ENCODE assay signal across 8 mouse cellular contexts in genomic region chrX:159628629-159629028, GRCm38 (mm10). TPM values are rescaled to one million over a fixed set of nuclear protein-coding genes. Genes with fewer than 3 reads are reported as not detected.
DNase-seq lines count a peak whose midpoint lies in the region; ATAC-seq lines count a peak whose summit lies in the region.

No protein-coding gene starts in this region.

- H3K36me3 ChIP-seq in kidney, embryonic 16.5 days (ENCODE audit: insufficient read depth, low read length): no peaks in the 10 kb centered on the region
- no peaks in the 10 kb centered on the region for H3K36me3 ChIP-seq in embryonic facial prominence, embryonic 13.5 days
- H3K36me3 ChIP-seq in intestine, embryonic 14.5 days (ENCODE audit: control insufficient read depth, insufficient read depth, low read length): no peaks in the 10 kb centered on the region
- no peaks in the 10 kb centered on the region for H3K36me3 ChIP-seq in midbrain, embryonic 15.5 days (replicated peaks)

- H3K27ac ChIP-seq in kidney, embryonic 16.5 days (ENCODE audit: low read length): no peak overlapping the region
- no peak overlapping the region for H3K27ac ChIP-seq in embryonic facial prominence, embryonic 13.5 days
- H3K27ac ChIP-seq in intestine, embryonic 14.5 days (ENCODE audit: low read depth): no peak overlapping the region
- no peak overlapping the region for H3K27ac ChIP-seq in midbrain, embryonic 15.5 days

- no peak for DNase-seq in kidney, adult 9 months
- no peak for DNase-seq in intestine, embryonic 14.5 days (ENCODE audit: low spot score)
- no peak for DNase-seq in thymus, adult 18-20 months
- no peak for DNase-seq in ovary, postnatal 36 days (ENCODE audit: low spot score)
- DNase-seq in cerebellum, postnatal 4 days (ENCODE audit: low spot score in 2 of 2): no peak

- H3K4me2 ChIP-seq in kidney, embryonic 16.5 days (replicated peaks; ENCODE audit: low read depth, low read length): peak overlapping the region; percentile 70
- H3K4me2 ChIP-seq in embryonic facial prominence, embryonic 13.5 days: peak overlapping the region; percentile 63
- H3K4me2 ChIP-seq in intestine, embryonic 14.5 days (ENCODE audit: low read length): peak overlapping the region; percentile 59
- H3K4me2 ChIP-seq in midbrain, embryonic 15.5 days: peak overlapping the region; percentile 65

- WGBS in kidney, embryonic 16.5 days: 45% methylated on average over 4 of the region's 4 CpGs
- WGBS in embryonic facial prominence, embryonic 13.5 days: 60% methylated on average over 4 of the region's 4 CpGs
- 22% methylated on average over 4 of the region's 4 CpGs for WGBS in intestine, embryonic 14.5 days
- WGBS in midbrain, embryonic 15.5 days: 38% methylated on average over 4 of the region's 4 CpGs

- peaks cover 11% of the 10 kb centered on the region; the same call in 1 of the 2 replicates for H3K27me3 ChIP-seq in kidney, embryonic 16.5 days (ENCODE audit: insufficient read depth, low read length)
- H3K27me3 ChIP-seq in embryonic facial prominence, embryonic 13.5 days: peaks cover 29% of the 10 kb centered on the region
- H3K27me3 ChIP-seq in intestine, embryonic 14.5 days (replicated peaks; ENCODE audit: control insufficient read depth, insufficient read depth, low read length): peaks cover 4% of the 10 kb centered on the region; the same call in 1 of the 2 replicates
- H3K27me3 ChIP-seq in midbrain, embryonic 15.5 days (replicated peaks): peaks cover 3% of the 10 kb centered on the region; the same call in 1 of the 2 replicates

- ATAC-seq in kidney, embryonic 16.5 days (ENCODE audit: low FRiP score, low TSS enrichment): no peak
- ATAC-seq in embryonic facial prominence, embryonic 13.5 days (ENCODE audit: insufficient number of reproducible peaks, insufficient read depth, low FRiP score, low TSS enrichment, low read depth): no peak
- ATAC-seq in intestine, embryonic 14.5 days (replicated peaks; ENCODE audit: low FRiP score, low TSS enrichment, low read depth): no peak
- no peak for ATAC-seq in midbrain, embryonic 15.5 days (replicated peaks)

- peaks cover 8% of the 10 kb centered on the region; the same call in 1 of the 2 replicates for H3K4me1 ChIP-seq in kidney, embryonic 16.5 days (ENCODE audit: insufficient read depth, low read length)
- 0 out of 2 replicates have a peak, but pooled peaks cover 3% of the 10 kb centered on the region for H3K4me1 ChIP-seq in embryonic facial prominence, embryonic 13.5 days
- H3K4me1 ChIP-seq in intestine, embryonic 14.5 days (replicated peaks; ENCODE audit: control insufficient read depth, insufficient read depth, low read length): no peaks in the 10 kb centered on the region
- peaks cover 3% of the 10 kb centered on the region; the same call in 1 of the 2 replicates for H3K4me1 ChIP-seq in midbrain, embryonic 15.5 days

- H3K4me3 ChIP-seq in kidney, embryonic 16.5 days (ENCODE audit: low read length): peak overlapping the region; percentile 60
- peak overlapping the region; percentile 58 for H3K4me3 ChIP-seq in embryonic facial prominence, embryonic 13.5 days
- peak overlapping the region; percentile 52 for H3K4me3 ChIP-seq in intestine, embryonic 14.5 days (ENCODE audit: low read depth, low read length)
- peak overlapping the region; percentile 70 for H3K4me3 ChIP-seq in midbrain, embryonic 15.5 days

- H3K9me3 ChIP-seq in kidney, embryonic 16.5 days (ENCODE audit: low read length): no peaks in the 10 kb centered on the region
- H3K9me3 ChIP-seq in embryonic facial prominence, embryonic 13.5 days: no peaks in the 10 kb centered on the region
- no peaks in the 10 kb centered on the region for H3K9me3 ChIP-seq in intestine, embryonic 14.5 days (ENCODE audit: control insufficient read depth, low read length)
- H3K9me3 ChIP-seq in midbrain, embryonic 15.5 days: no peaks in the 10 kb centered on the region

- H3K9ac ChIP-seq in kidney, embryonic 16.5 days (replicated peaks; ENCODE audit: low read length): peak overlapping the region; percentile 73; the same call in 1 of the 2 replicates
- H3K9ac ChIP-seq in embryonic facial prominence, embryonic 13.5 days: 0 out of 2 replicates have a peak overlapping the region, but pooled peaks have one; percentile 76
- H3K9ac ChIP-seq in intestine, embryonic 14.5 days (ENCODE audit: low read length): 0 out of 2 replicates have a peak overlapping the region, but pooled peaks have one; percentile 5
- peak overlapping the region; percentile 72 for H3K9ac ChIP-seq in midbrain, embryonic 15.5 days

RNA-seq across cellular contexts. Expression of gene Sh3kbp1, which starts 1.6 kb away (rescaled TPM):
- polyA plus RNA-seq in kidney, embryonic 16.5 days (2015; fragmentation: Nextera tagmentation; extraction: Ambion mirVana): 39.0 and 41.4 TPM in 2 replicates
- polyA plus RNA-seq in embryonic facial prominence, embryonic 13.5 days (2015; fragmentation: Nextera tagmentation; extraction: Ambion mirVana): 33.9 and 36.9 TPM in 2 replicates
- 38.7 and 44.2 TPM in 2 replicates for polyA plus RNA-seq in intestine, embryonic 14.5 days (2014; fragmentation: Nextera tagmentation; extraction: Ambion mirVana)
- 44.5 TPM in 2 replicates for polyA plus RNA-seq in midbrain, embryonic 15.5 days (2015; fragmentation: Nextera tagmentation; extraction: Ambion mirVana)

Comparison
In these comparisons a context has a peak if more than half of its experiments do, and no peak if none do; other contexts are left out.
1. H3K9ac ChIP-seq: peak in every context shown above with its lines; median percentile 76 in embryonic facial prominence, embryonic 13.5 days; 73 in kidney, embryonic 16.5 days; 72 in midbrain, embryonic 15.5 days; 5 in intestine, embryonic 14.5 days.